Mouse (Mus musculus) left cerebral cortex, adult 8-10 months (tissue): Measurements from ENCODE around the gene Vmn1r230. TPM values are rescaled to one million over a fixed set of nuclear protein-coding genes. Genes with fewer than 3 reads are reported as not detected.

Source experiments
- DNase-seq, 2 experiments: peaks; one replicate each; pipeline ENCODE4 v3.0.0; 2022; ENCODE audit warnings: low spot score in 2 of 2
- total RNA-seq, 4 experiments: library from RNA; stranded (reverse); gene quantifications; 2 replicates each; pipeline ENCODE4 v1.2.4; 2022

The Vmn1r230 gene
- not detected for total RNA-seq

GRCm38 (mm10) chr17:20840144-20840543, at the start of gene Vmn1r230:
Gene Vmn1r230 (plus strand): TSS chr17:20840444.
- DNase-seq = no peak

- DNase-seq = no peak
These were observed 29.0 kb upstream of the Vmn1r230 start, which contains the start of gene Vmn1r229 for GRCm38 (mm10) chr17:20811255-20811654. Gene Vmn1r229 (plus strand): TSS chr17:20811555.

Other genes starting within 250 kb of the Vmn1r230 start
- gene Vmn2r110, start 244.0 kb upstream of the Vmn1r230 start, total RNA-seq = not detected
- not detected for gene Fpr-rs3, start 215.6 kb upstream of the Vmn1r230 start, total RNA-seq
- not detected for gene Vmn1r226, start 157.6 kb upstream of the Vmn1r230 start, total RNA-seq
- not detected for gene Vmn1r227, start 110.6 kb upstream of the Vmn1r230 start, total RNA-seq
- gene Vmn1r228, start 54.3 kb upstream of the Vmn1r230 start, total RNA-seq = not detected
- under 1 TPM; 0.02 to 0.07 (median 0.06) TPM for gene Vmn1r229, start 28.9 kb upstream of the Vmn1r230 start, total RNA-seq
- gene Vmn1r231, start 64.6 kb downstream of the Vmn1r230 start, total RNA-seq = not detected
- gene Vmn1r232, start 79.3 kb downstream of the Vmn1r230 start, total RNA-seq = under 1 TPM in 1 of 4 experiments, not detected in 3; 0.22 TPM
- gene Ppp2r1a, start 104.9 kb downstream of the Vmn1r230 start, total RNA-seq = 100 to 1,000 TPM; 521 to 550 (median 536) TPM
- gene Vmn1r233, start 156.0 kb downstream of the Vmn1r230 start, total RNA-seq = not detected
- gene Zfp160, start 168.5 kb downstream of the Vmn1r230 start, total RNA-seq = 10 to 100 TPM; 20.2 to 20.9 (median 20.8) TPM